In genomic region chr7:76661072-76661471, GRCm38 (mm10) we compare ENCODE assay signal across 16 mouse cellular contexts.
A peak's percentile ranks its signal among the peaks of the same experiment; 100 is the strongest.
DNase-seq lines count a peak whose midpoint lies in the region; ATAC-seq and TF ChIP-seq lines count a peak whose summit lies in the region.
"Had no signal": no experiment of that assay in that cellular context is flagged by ENCODE, and none has a peak within 500 bp of the region (broad histone marks: within the 10 kb centered on the region; RNA-seq: fewer than 3 reads in every experiment).

No protein-coding gene starts in this region.

- H3K4me3 ChIP-seq in lung, postnatal 0 days (ENCODE audit: low read depth, low read length): no peak overlapping the region
- no peak overlapping the region for H3K4me3 ChIP-seq in hindbrain, postnatal 0 days (ENCODE audit: low read length)
- H3K4me3 ChIP-seq: embryonic facial prominence, embryonic 13.5 days; forebrain, embryonic 15.5 days; heart, embryonic 15.5 days; megakaryocyte, embryonic 14.5 days had no signal

- no peak overlapping the region for H3K4me2 ChIP-seq in lung, postnatal 0 days (replicated peaks; ENCODE audit: low read depth, low read length)
- H3K4me2 ChIP-seq in hindbrain, postnatal 0 days (ENCODE audit: low read depth, low read length): no peak overlapping the region
- H3K4me2 ChIP-seq: embryonic facial prominence, embryonic 13.5 days; forebrain, embryonic 15.5 days; heart, embryonic 15.5 days; liver, embryonic 11.5 days had no signal

- no peaks in the 10 kb centered on the region for H3K4me1 ChIP-seq in lung, postnatal 0 days (ENCODE audit: insufficient read depth, low read depth, low read length)
- H3K4me1 ChIP-seq in hindbrain, postnatal 0 days (ENCODE audit: insufficient read depth, low read length): no peaks in the 10 kb centered on the region
- H3K4me1 ChIP-seq: embryonic facial prominence, embryonic 13.5 days; forebrain, embryonic 15.5 days; heart, embryonic 15.5 days; megakaryocyte, embryonic 14.5 days had no signal

- no peaks in the 10 kb centered on the region for H3K27me3 ChIP-seq in lung, postnatal 0 days (replicated peaks; ENCODE audit: insufficient read depth, low read length)
- no peaks in the 10 kb centered on the region for H3K27me3 ChIP-seq in hindbrain, postnatal 0 days (ENCODE audit: insufficient read depth, low read length)
- H3K27me3 ChIP-seq: embryonic facial prominence, embryonic 13.5 days; forebrain, embryonic 15.5 days; heart, embryonic 15.5 days; megakaryocyte, embryonic 14.5 days had no signal

- no peak overlapping the region for H3K27ac ChIP-seq in lung, postnatal 0 days (ENCODE audit: low read length)
- H3K27ac ChIP-seq in hindbrain, postnatal 0 days: no peak overlapping the region
- H3K27ac ChIP-seq: embryonic facial prominence, embryonic 13.5 days; forebrain, embryonic 15.5 days; heart, embryonic 15.5 days had no signal

- no peak for TF ChIP-seq CTCF in lung, postnatal 0 days (IDR thresholded peaks at IDR 0.05)
- TF ChIP-seq CTCF in hindbrain, postnatal 0 days (IDR thresholded peaks at IDR 0.05; ENCODE audit: low read depth): no peak

- H3K36me3 ChIP-seq in lung, postnatal 0 days (ENCODE audit: insufficient read depth, low read length): no peaks in the 10 kb centered on the region
- H3K36me3 ChIP-seq in hindbrain, postnatal 0 days (ENCODE audit: insufficient read depth, low read length): no peaks in the 10 kb centered on the region
- H3K36me3 ChIP-seq: embryonic facial prominence, embryonic 13.5 days; forebrain, embryonic 15.5 days; heart, embryonic 15.5 days had no signal

- H3K9me3 ChIP-seq in lung, postnatal 0 days (ENCODE audit: low read length): no peaks in the 10 kb centered on the region
- no peaks in the 10 kb centered on the region for H3K9me3 ChIP-seq in hindbrain, postnatal 0 days (ENCODE audit: low read length)
- H3K9me3 ChIP-seq: embryonic facial prominence, embryonic 13.5 days; forebrain, embryonic 15.5 days; heart, embryonic 15.5 days had no signal

- ATAC-seq in lung, postnatal 0 days: peak; percentile 83
- ATAC-seq in hindbrain, postnatal 0 days: no peak
- ATAC-seq: forebrain, embryonic 15.5 days had no signal

- WGBS in lung, postnatal 0 days: 27% methylated on average over 5 of the region's 5 CpGs
- 82% methylated on average over 5 of the region's 5 CpGs for WGBS in hindbrain, postnatal 0 days

- intact Hi-C loops in gastrocnemius, postnatal 14 days (cut with DNase I; ENCODE audit: low total_unique reads): no loop called here

- no peak; the same call in none of the 2 replicates for TF ChIP-seq EP300 in lung, postnatal 0 days (IDR thresholded peaks at IDR 0.05)

- DNase-seq in embryo, embryonic 11 days: peak; percentile 1
- no peak for DNase-seq in embryo, embryonic 10.5 days (ENCODE audit: low spot score)
- DNase-seq in kidney, postnatal 4 days: peak; percentile 21 to 38
- DNase-seq in kidney, postnatal 14 days: no peak
- DNase-seq in gastrocnemius, postnatal 14 days: peak; percentile 39
- peak; percentile 79 for DNase-seq in lung, postnatal 0 days (ENCODE audit: low spot score)
- DNase-seq in hindbrain, postnatal 0 days (ENCODE audit: low spot score): no peak
- DNase-seq in cerebellum, postnatal 14 days: no peak
- DNase-seq: cerebellum, adult 18-20 months; kidney, adult 18-20 months; thymus, adult 18-20 months had no signal

- H3K9ac ChIP-seq in lung, postnatal 0 days (replicated peaks; ENCODE audit: low read depth): no peak overlapping the region
- H3K9ac ChIP-seq in hindbrain, postnatal 0 days (replicated peaks; ENCODE audit: low read length): no peak overlapping the region
- H3K9ac ChIP-seq: embryonic facial prominence, embryonic 13.5 days; forebrain, embryonic 15.5 days; heart, embryonic 15.5 days had no signal

Comparison
In these comparisons a context has a peak if more than half of its experiments do, and no peak if none do; other contexts are left out.
1. DNase-seq: peak in embryo, embryonic 11 days (single experiment), kidney, postnatal 4 days (2 of 2), gastrocnemius, postnatal 14 days (single experiment) and lung, postnatal 0 days (single experiment); none in embryo, embryonic 10.5 days (single experiment), kidney, postnatal 14 days (single experiment), hindbrain, postnatal 0 days (single experiment) and cerebellum, postnatal 14 days (0 of 2).